Mouse (Mus musculus) layer of hippocampus, adult 9-11 months (tissue): Measurements from ENCODE around the gene Tyrobp.
A peak's percentile ranks its signal among the peaks of the same experiment; 100 is the strongest.

Experiments used
- DNase-seq: peaks from one replicate; pipeline ENCODE4 v3.0.0; 2022

Gene Tyrobp

GRCm38 (mm10) chr7:30413596-30413995 is at the start of gene Tyrobp:
TSS of gene Tyrobp (plus strand) at chr7:30413760.
- DNase-seq, result peak; percentile 77

GRCm38 (mm10) chr7:30367466-30367865 is 46.1 kb upstream of the Tyrobp start:
- DNase-seq, result no peak

GRCm38 (mm10) chr7:30373501-30373962 is 40.0 kb upstream of the Tyrobp start:
- DNase-seq, result peak; percentile 98

GRCm38 (mm10) chr7:30380061-30380460 is 33.5 kb upstream of the Tyrobp start:
- DNase-seq, result no peak

- no peak for DNase-seq
Observed at GRCm38 (mm10) chr7:30384106-30384505, 29.5 kb upstream of the Tyrobp start.

- no peak for DNase-seq
Observed at GRCm38 (mm10) chr7:30392746-30393520, 20.6 kb upstream of the Tyrobp start.

GRCm38 (mm10) chr7:30393631-30394030 is 19.9 kb upstream of the Tyrobp start:
- DNase-seq, result no peak

GRCm38 (mm10) chr7:30394379-30394778 is 19.2 kb upstream of the Tyrobp start:
- DNase-seq, result peak; percentile 68

GRCm38 (mm10) chr7:30394871-30395270 is 18.7 kb upstream of the Tyrobp start:
- DNase-seq, result no peak

GRCm38 (mm10) chr7:30399671-30400070 is 13.9 kb upstream of the Tyrobp start:
- DNase-seq, result no peak

GRCm38 (mm10) chr7:30402343-30402742 is 11.2 kb upstream of the Tyrobp start:
- no peak for DNase-seq

GRCm38 (mm10) chr7:30408639-30409038 is 4.9 kb upstream of the Tyrobp start:
- DNase-seq, result no peak

- no peak for DNase-seq
Observed at GRCm38 (mm10) chr7:30409789-30410188, 3.8 kb upstream of the Tyrobp start.

- DNase-seq, result no peak
Observed at GRCm38 (mm10) chr7:30411023-30411422, 2.5 kb upstream of the Tyrobp start.

GRCm38 (mm10) chr7:30412735-30413147 is 819 bp upstream of the Tyrobp start:
- DNase-seq, result peak; percentile 84

GRCm38 (mm10) chr7:30417856-30418255 is 4.3 kb downstream of the Tyrobp start:
- no peak for DNase-seq

GRCm38 (mm10) chr7:30419561-30420499 is 6.3 kb downstream of the Tyrobp start, which contains the start of gene Hcst:
TSS of gene Hcst (minus strand) at chr7:30419854.
- DNase-seq, result no peak

- no peak for DNase-seq
Observed at GRCm38 (mm10) chr7:30420673-30421072, 7.1 kb downstream of the Tyrobp start.

GRCm38 (mm10) chr7:30421175-30421889 is 7.8 kb downstream of the Tyrobp start, which contains the start of gene Nfkbid:
TSS of gene Nfkbid (plus strand) at chr7:30421732.
- peak; percentile 61 for DNase-seq

- DNase-seq, result peak; percentile 93
Observed at GRCm38 (mm10) chr7:30421890-30422435, 8.4 kb downstream of the Tyrobp start.

GRCm38 (mm10) chr7:30422560-30422959 is 9.0 kb downstream of the Tyrobp start:
- no peak for DNase-seq

- DNase-seq, result peak; percentile 68
Observed at GRCm38 (mm10) chr7:30423071-30423641, 9.6 kb downstream of the Tyrobp start.
